ENCODE assay signal across 22 mouse cellular contexts in genomic region chr3:116159376-116159775, GRCm38 (mm10). TPM values are rescaled to one million over a fixed set of nuclear protein-coding genes. Genes with fewer than 3 reads are reported as not detected.
A peak's percentile ranks its signal among the peaks of the same experiment; 100 is the strongest.
DNase-seq lines count a peak whose midpoint lies in the region; ATAC-seq lines count a peak whose summit lies in the region.
"Had no signal": no experiment of that assay in that cellular context is flagged by ENCODE, and none has a peak within 500 bp of the region (broad histone marks: within the 10 kb centered on the region; RNA-seq: fewer than 3 reads in every experiment).

No protein-coding gene starts in this region.

- ATAC-seq in megakaryocyte-erythroid progenitor cell, adult 5-6 weeks (replicated peaks; ENCODE audit: low FRiP score, low TSS enrichment, poor library complexity, severe bottlenecking) = no peak
- ATAC-seq: forebrain, embryonic 15.5 days; hindbrain, embryonic 16.5 days; intestine, embryonic 15.5 days; Patski had no signal

- peak; percentile 1 for DNase-seq in cerebellum, adult 9-10 months
- DNase-seq in cerebellum, adult 9-11 months = no peak
- peak; percentile 12 for DNase-seq in layer of hippocampus, adult 11-12 months (ENCODE audit: low spot score)
- DNase-seq in layer of hippocampus, postnatal 25 days (ENCODE audit: extremely low spot score in 1 of 2, low spot score in 1 of 2) = no peak
- peak; percentile 22 for DNase-seq in lung, postnatal 36 days
- no peak for DNase-seq in lung, adult 18-20 months
- DNase-seq in embryo, embryonic 10.5 days (ENCODE audit: low spot score) = no peak
- DNase-seq: adrenal gland, postnatal 10 days; adrenal gland, postnatal 36 days; B cell, adult 2 months; cerebellum, adult 11 months; cerebellum, postnatal 14 days; embryo, embryonic 11 days; gastrocnemius, postnatal 10 days; gastrocnemius, postnatal 36 days; heart, adult 18-20 months; heart, postnatal 36 days had no signal

RNA-seq across cellular contexts. Expression of gene Vcam1, which starts 29.9 kb away (rescaled TPM):
- total RNA-seq in layer of hippocampus, postnatal 25 days (2021) = 10 to 100 TPM; 21.8 to 26.7 TPM
- total RNA-seq in megakaryocyte-erythroid progenitor cell, adult 5-6 weeks (2014; fragmentation: Nextera tagmentation) = not detected in 2 replicates
- 0.33 and 0.72 TPM in 2 replicates for total RNA-seq in megakaryocyte-erythroid progenitor cell, adult 5-6 weeks (2017)

Comparison
In these comparisons a context has a peak if more than half of its experiments do, and no peak if none do; other contexts are left out.
1. DNase-seq: peak in cerebellum, adult 9-10 months (single experiment), layer of hippocampus, adult 11-12 months (single experiment) and lung, postnatal 36 days (single experiment); none in cerebellum, adult 9-11 months (single experiment), layer of hippocampus, postnatal 25 days (0 of 2), lung, adult 18-20 months (0 of 2) and embryo, embryonic 10.5 days (single experiment).
2. RNA of gene Vcam1, which starts 29.9 kb away (total RNA-seq): 21.8 to 26.7 TPM in layer of hippocampus, postnatal 25 days; 0.33 to 0.72 TPM in megakaryocyte-erythroid progenitor cell, adult 5-6 weeks; every median in the first group is over 10 times any median in the second.